Mouse (Mus musculus) urinary bladder, postnatal 0 days (tissue): ENCODE results near the gene Cip2a. TPM values are rescaled to one million over a fixed set of nuclear protein-coding genes. Genes with fewer than 3 reads are reported as not detected.

Source experiments
- polyA plus RNA-seq: library from polyadenylated mRNA; unstranded; fragments of >200 nt; fragmentation: Nextera tagmentation; extraction: Ambion mirVana; gene quantifications from 2 replicates; pipeline ENCODE4 v1.2.1, GENCODE M21; 2015

Cip2a gene
- polyA plus RNA-seq = 4.2 and 6.6 TPM in 2 replicates

GRCm38 (mm10) chr16:48993559-48994342 lies at the start of gene Cip2a, which contains the start of gene Dzip3:
Gene Cip2a, plus strand, starts transcription at chr16:48994185.
Gene Dzip3, minus strand, starts transcription at chr16:48994165.

GRCm38 (mm10) chr16:49057186-49057585 lies 63.2 kb downstream of the Cip2a start, which contains the start of gene Myh15:
Gene Myh15, plus strand, starts transcription at chr16:49057486.

Other genes with a start within 250 kb of the Cip2a start
- gene Trat1, start 222.2 kb upstream of the Cip2a start, polyA plus RNA-seq = 0.08 TPM in 1 of 2 replicates, not detected in the other
- not detected in 2 replicates for gene Retnlb, start 177.3 kb upstream of the Cip2a start, polyA plus RNA-seq
- 0.39 TPM in 1 of 2 replicates, not detected in the other for gene Retnla, start 151.6 kb upstream of the Cip2a start, polyA plus RNA-seq
- 1.2 and 24.1 TPM in 2 replicates for gene Retnlg, start 121.6 kb upstream of the Cip2a start, polyA plus RNA-seq
- gene Dzip3, start within 50 bp of the Cip2a start, polyA plus RNA-seq = 5.0 and 6.2 TPM in 2 replicates
- not detected in 2 replicates for gene Myh15, start 63.3 kb downstream of the Cip2a start, polyA plus RNA-seq